Mouse (Mus musculus) liver, adult 2 months (tissue): ENCODE measurements around the gene Dnajc6.

Experiments used
- CTCF ChIP-seq: fragments of 200-500 bp; IDR thresholded peaks from 2 replicates; pipeline ENCODE4 v1.5.1; 2011; ENCODE audit warnings: low read depth, low read length, control low read depth
- POLR2A ChIP-seq: fragments of 200-500 bp; IDR thresholded peaks from 2 replicates; pipeline ENCODE4 v1.6.1; 2011; ENCODE audit warnings: low read length, control low read depth; ENCODE audit not compliant: insufficient read depth; ENCODE audit errors: extremely low read depth

DNA sequence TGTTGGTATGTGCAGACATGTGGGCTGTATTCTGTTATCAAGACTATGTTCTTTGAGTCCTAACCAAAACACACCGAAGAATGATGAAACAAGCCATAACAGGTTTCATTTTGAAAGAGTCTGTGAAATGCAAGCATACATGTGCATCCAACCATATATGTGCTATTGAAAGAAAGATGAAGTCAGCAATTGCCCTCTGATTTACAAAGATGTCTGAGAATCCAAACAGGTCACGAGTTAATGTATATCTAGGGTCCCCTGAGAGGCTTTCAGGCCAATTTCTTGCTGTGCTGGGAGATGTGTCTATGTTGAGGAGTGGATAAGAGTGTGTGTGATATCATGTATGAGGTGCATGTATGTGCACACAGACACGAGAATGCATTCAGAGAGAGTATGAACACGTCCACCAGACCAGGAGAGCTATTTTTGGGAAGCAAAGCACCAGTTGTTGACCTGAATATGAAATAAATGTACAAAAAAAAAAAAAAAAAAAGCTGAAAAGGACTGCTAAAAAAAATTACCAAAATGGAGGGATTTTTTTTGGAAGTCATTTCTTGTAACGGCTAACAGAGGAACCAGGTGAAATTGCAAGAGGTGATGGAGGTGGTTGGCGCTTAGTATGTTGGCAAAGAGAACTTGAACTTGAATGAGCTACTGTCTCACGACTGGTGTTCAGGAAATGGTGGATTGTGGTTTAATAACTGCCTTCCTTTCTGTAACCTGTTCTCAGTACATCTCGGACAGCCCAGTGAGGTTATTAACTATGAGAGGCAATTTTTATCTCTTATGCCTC lies 13.9 kb downstream of the Dnajc6 start:
- TF ChIP-seq CTCF: no peak
- no peak for TF ChIP-seq POLR2A
